Mouse (Mus musculus) limb, embryonic 12.5 days (tissue): ENCODE results near the gene Utp11. TPM values are rescaled to one million over a fixed set of nuclear protein-coding genes. Genes with fewer than 3 reads are reported as not detected.
A peak's percentile ranks its signal among the peaks of the same experiment; 100 is the strongest.

Experiments
- ATAC-seq: fragments of 200-750 bp; cut with Nextera tagmentation; 2 replicates; pipeline ENCODE4 v1.8.0; 2017; ENCODE audit warnings: low read depth, moderate TSS enrichment; ENCODE audit not compliant: insufficient number of reproducible peaks, insufficient read depth, low FRiP score, low TSS enrichment
- H3K27ac ChIP-seq: fragments of 300-500 bp; sonication (generic); 2 replicates; pipeline ENCODE4 v1.5.1; 2016; ENCODE audit warnings: mild to moderate bottlenecking, moderate library complexity
- H3K27me3 ChIP-seq: fragments of 300-500 bp; sonication (generic); 2 replicates; pipeline ENCODE4 v1.6.1; 2016; ENCODE audit warnings: mild to moderate bottlenecking, moderate library complexity
- H3K36me3 ChIP-seq: fragments of 300-500 bp; sonication (generic); 2 replicates; pipeline ENCODE4 v1.6.1; 2016; ENCODE audit warnings: mild to moderate bottlenecking, moderate library complexity
- H3K4me1 ChIP-seq: fragments of 300-500 bp; sonication (generic); replicated peaks from 2 replicates; pipeline ENCODE4 v1.6.1; 2016
- H3K4me2 ChIP-seq: fragments of 300-500 bp; sonication (generic); 2 replicates; pipeline ENCODE4 v1.6.1; 2016; ENCODE audit warnings: mild to moderate bottlenecking, moderate library complexity
- H3K4me3 ChIP-seq: fragments of 300-500 bp; sonication (generic); replicated peaks from 2 replicates; pipeline ENCODE4 v1.5.1; 2016; ENCODE audit warnings: mild to moderate bottlenecking
- H3K9ac ChIP-seq: fragments of 300-500 bp; sonication (generic); replicated peaks from 2 replicates; pipeline ENCODE4 v1.6.1; 2016; ENCODE audit warnings: mild to moderate bottlenecking, moderate library complexity
- H3K9me3 ChIP-seq: fragments of 300-500 bp; sonication (generic); 2 replicates; pipeline ENCODE4 v1.6.1; 2016; ENCODE audit warnings: mild to moderate bottlenecking, moderate library complexity
- WGBS: fragments of 180-500 bp; shearing (Covaris S2); methylation state at CpG from one replicate; pipeline ENCODE4 v1.1.7; 2016; 5-methylcytosine and 5-hydroxymethylcytosine counted together
- microRNA counts: library from miRNA; unstranded; fragments of <30 nt; microRNA quantifications from one replicate; lab custom pipeline; 2017
- microRNA-seq: library from miRNA; unstranded; fragments of <30 nt; microRNA quantifications from one replicate; pipeline ENCODE4, GENCODE M21; 2017
- polyA plus RNA-seq: library from polyadenylated mRNA; unstranded; fragments of >200 nt; fragmentation: Nextera tagmentation; extraction: Ambion mirVana; gene quantifications from 2 replicates; pipeline ENCODE4 v1.2.1, GENCODE M21; 2016

Utp11 gene
- polyA plus RNA-seq, 1 experiment from 2014 or later: 82.6 TPM

- H3K4me2 ChIP-seq: no peak overlapping the region
- H3K4me1 ChIP-seq: peaks cover 28% of the 10 kb centered on the region
- H3K27me3 ChIP-seq: peaks cover 97% of the 10 kb centered on the region
- no peaks in the 10 kb centered on the region for H3K9me3 ChIP-seq
- H3K27ac ChIP-seq: no peak overlapping the region
- no peak for ATAC-seq
- H3K9ac ChIP-seq: no peak overlapping the region; the same call in 1 of the 2 replicates
- no peak overlapping the region for H3K4me3 ChIP-seq
- no peaks in the 10 kb centered on the region for H3K36me3 ChIP-seq
- 5% methylated on average over 9 of the region's 9 CpGs for WGBS
Observed at GRCm38 (mm10) chr4:124652886-124653285, 40.5 kb downstream of the Utp11 start.

GRCm38 (mm10) chr4:124647909-124648308, 45.5 kb downstream of the Utp11 start:
- Histone ChIP-seq H3K27ac (no peak overlapping the region), H3K27me3 (peaks cover 74% of the 10 kb centered on the region), H3K4me1 (peaks cover 26% of the 10 kb centered on the region), H3K4me3 (no peak overlapping the region), H3K4me2 (no peak overlapping the region), H3K9me3 (no peaks in the 10 kb centered on the region), H3K36me3 (no peaks in the 10 kb centered on the region), H3K9ac (no peak overlapping the region)
- 28% methylated on average over 5 of the region's 5 CpGs for WGBS
- no peak for ATAC-seq

DNA sequence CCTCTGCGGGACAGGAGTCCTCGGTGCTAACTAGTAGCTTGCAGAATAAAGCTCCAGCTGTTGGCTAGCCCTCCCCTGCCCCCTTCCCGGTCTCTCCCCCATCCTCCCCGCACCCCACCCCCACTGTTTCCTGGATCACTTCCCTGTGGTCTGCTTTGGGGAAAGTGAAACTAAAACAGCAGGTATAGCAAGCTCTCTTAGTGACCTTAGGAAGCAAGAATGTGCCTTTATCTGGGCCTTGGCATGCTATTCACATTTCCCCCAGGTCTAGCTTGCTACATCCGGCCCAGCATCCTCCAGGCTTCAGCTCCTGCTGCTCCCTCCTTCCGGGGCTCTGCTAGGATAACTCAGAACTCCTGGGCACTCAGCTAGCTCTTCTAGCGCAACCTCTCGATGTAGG, 46.8 kb downstream of the Utp11 start:
- 9% methylated on average over 8 of the region's 8 CpGs for WGBS
- no peak for ATAC-seq
- no peak overlapping the region for H3K27ac ChIP-seq

DNA sequence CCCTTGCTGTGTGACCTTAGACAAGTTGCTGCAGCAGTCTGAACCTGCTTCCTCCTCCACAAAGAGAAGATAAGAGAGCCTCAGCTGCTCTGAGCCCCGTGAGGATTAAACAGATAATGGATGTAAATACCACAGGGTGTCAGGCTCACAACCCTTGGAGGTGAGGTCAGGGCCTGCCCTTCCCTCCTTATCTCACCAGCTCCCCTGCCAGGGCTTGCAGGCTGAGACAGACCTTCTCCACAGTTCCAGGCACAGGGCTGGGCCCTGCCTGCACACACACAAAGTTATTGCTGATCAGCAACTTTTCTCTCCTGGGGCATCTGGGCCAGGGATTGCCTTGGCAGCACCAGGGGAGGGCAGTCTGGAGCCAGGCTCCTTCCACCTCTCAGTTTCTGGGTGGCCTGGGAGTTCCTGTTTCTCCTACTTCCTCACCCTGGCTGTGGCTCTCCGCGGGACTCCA, 48.4 kb downstream of the Utp11 start:
- peaks cover 19% of the 10 kb centered on the region for H3K4me1 ChIP-seq
- H3K4me3 ChIP-seq: no peak overlapping the region
- H3K27me3 ChIP-seq: peaks cover 69% of the 10 kb centered on the region
- no peak overlapping the region for H3K4me2 ChIP-seq
- 9% methylated on average over 3 of the region's 3 CpGs for WGBS
- H3K9me3 ChIP-seq: no peaks in the 10 kb centered on the region
- no peak for ATAC-seq
- H3K9ac ChIP-seq: no peak overlapping the region
- H3K27ac ChIP-seq: no peak overlapping the region
- no peaks in the 10 kb centered on the region for H3K36me3 ChIP-seq

More for the DNA sequence above, 46.8 kb downstream of the Utp11 start:
- H3K27me3 ChIP-seq: peaks cover 67% of the 10 kb centered on the region
- H3K4me3 ChIP-seq: 0 out of 2 replicates have a peak overlapping the region, but pooled peaks have one; percentile 6
- no peak overlapping the region for H3K9ac ChIP-seq
- no peaks in the 10 kb centered on the region for H3K9me3 ChIP-seq
- H3K4me2 ChIP-seq: peak overlapping the region; percentile 44
- H3K36me3 ChIP-seq: no peaks in the 10 kb centered on the region
- H3K4me1 ChIP-seq: peaks cover 19% of the 10 kb centered on the region

GRCm38 (mm10) chr4:124643859-124644258, 49.5 kb downstream of the Utp11 start:
- H3K36me3 ChIP-seq: no peaks in the 10 kb centered on the region
- WGBS: 89% methylated on average over 9 of the region's 9 CpGs
- H3K27me3 ChIP-seq: peaks cover 69% of the 10 kb centered on the region
- peaks cover 19% of the 10 kb centered on the region for H3K4me1 ChIP-seq
- H3K4me2 ChIP-seq: no peak overlapping the region
- no peak overlapping the region for H3K4me3 ChIP-seq
- no peak overlapping the region for H3K27ac ChIP-seq
- H3K9ac ChIP-seq: no peak overlapping the region
- ATAC-seq: no peak
- no peaks in the 10 kb centered on the region for H3K9me3 ChIP-seq

DNA sequence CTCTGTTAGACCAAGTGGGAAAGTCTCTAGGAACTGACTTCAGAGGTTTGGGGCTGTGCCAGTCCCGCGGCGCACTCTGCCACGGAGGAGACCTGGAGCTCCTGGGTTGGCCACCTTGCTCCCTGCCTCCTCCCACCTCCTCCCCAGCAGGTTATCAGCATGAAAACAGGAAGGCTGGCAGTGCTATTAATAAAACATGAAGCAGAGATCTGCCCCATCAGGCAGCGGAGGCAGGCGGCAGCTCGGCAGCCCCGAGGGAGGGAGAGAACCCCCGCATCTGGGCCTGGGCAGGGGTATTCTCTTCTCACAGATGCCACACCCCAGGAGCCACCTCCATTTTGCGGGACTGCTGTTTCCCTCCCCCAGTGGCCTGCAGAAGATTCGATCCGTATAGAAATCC, 53.7 kb downstream of the Utp11 start:
- ATAC-seq: no peak
- Histone ChIP-seq H3K27ac (no peak overlapping the region), H3K4me3 (no peak overlapping the region), H3K9me3 (no peaks in the 10 kb centered on the region), H3K27me3 (peaks cover 63% of the 10 kb centered on the region), H3K4me2 (no peak overlapping the region), H3K9ac (no peak overlapping the region), H3K4me1 (no peaks in the 10 kb centered on the region), H3K36me3 (no peaks in the 10 kb centered on the region)
- 22% methylated on average over 12 of the region's 12 CpGs for WGBS

DNA sequence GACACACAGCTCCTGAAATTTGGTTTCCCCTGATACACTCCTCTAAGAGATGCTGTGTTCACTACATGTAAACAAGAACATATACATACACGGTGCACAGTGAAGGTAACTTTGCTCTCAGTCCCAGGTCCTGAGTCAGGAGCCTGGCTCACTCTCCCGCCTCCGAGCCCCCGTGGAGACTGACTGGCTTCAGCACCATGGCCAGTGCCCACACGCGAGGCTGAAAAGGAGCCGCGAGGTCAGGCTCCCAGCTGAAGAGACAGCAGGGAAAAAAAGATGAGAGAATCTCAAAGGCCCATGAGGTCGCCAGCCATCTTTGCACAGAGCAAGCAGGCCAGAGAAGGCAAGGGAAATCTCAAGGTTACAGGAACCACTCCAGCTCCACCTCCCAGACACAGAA, 60.1 kb downstream of the Utp11 start:
- H3K27ac ChIP-seq: no peak overlapping the region
- 4% methylated on average over 9 of the region's 9 CpGs for WGBS

GRCm38 (mm10) chr4:124632856-124633255, 60.5 kb downstream of the Utp11 start:
- no peak overlapping the region for H3K4me3 ChIP-seq

More for the DNA sequence above, 60.1 kb downstream of the Utp11 start:
- Histone ChIP-seq H3K27me3 (peaks cover 32% of the 10 kb centered on the region; the same call in 1 of the 2 replicates), H3K4me2 (no peak overlapping the region), H3K4me1 (no peaks in the 10 kb centered on the region), H3K9me3 (no peaks in the 10 kb centered on the region), H3K36me3 (no peaks in the 10 kb centered on the region), H3K4me3 (no peak overlapping the region), H3K9ac (no peak overlapping the region)
- no peak for ATAC-seq

GRCm38 (mm10) chr4:124631456-124631855, 61.9 kb downstream of the Utp11 start:
- no peak overlapping the region for H3K4me2 ChIP-seq
- H3K4me3 ChIP-seq: no peak overlapping the region
- 45% methylated on average over 4 of the region's 4 CpGs for WGBS
- H3K27me3 ChIP-seq: peaks cover 26% of the 10 kb centered on the region; the same call in 1 of the 2 replicates
- H3K4me1 ChIP-seq: no peaks in the 10 kb centered on the region
- no peak for ATAC-seq
- H3K9me3 ChIP-seq: no peaks in the 10 kb centered on the region
- H3K27ac ChIP-seq: no peak overlapping the region
- H3K36me3 ChIP-seq: no peaks in the 10 kb centered on the region
- H3K9ac ChIP-seq: no peak overlapping the region

More at GRCm38 (mm10) chr4:124632856-124633255, 60.5 kb downstream of the Utp11 start:
- H3K36me3 ChIP-seq: no peaks in the 10 kb centered on the region
- H3K9ac ChIP-seq: no peak overlapping the region
- no peak for ATAC-seq
- 74% methylated on average over 10 of the region's 10 CpGs for WGBS
- H3K9me3 ChIP-seq: no peaks in the 10 kb centered on the region
- no peaks in the 10 kb centered on the region for H3K4me1 ChIP-seq
- no peak overlapping the region for H3K27ac ChIP-seq
- peaks cover 32% of the 10 kb centered on the region; the same call in 1 of the 2 replicates for H3K27me3 ChIP-seq
- no peak overlapping the region for H3K4me2 ChIP-seq

MicroRNA genes within 50 kb of the gene (microRNA counts, 519-probe panel; counts per million panel counts)
- not detected for microRNA mmu-miR-697 (lab: Ali Mortazavi, UCI)

Small RNA genes within 50 kb of the gene (microRNA-seq; reads per million reads assigned to microRNA genes)
- gene Gm24721 (not detected), gene Mir697 (not detected)

Other genes with a start within 250 kb of the Utp11 start
- not detected in 2 replicates for gene 3100002H09Rik, start 82.8 kb downstream of the Utp11 start, polyA plus RNA-seq
- gene Pou3f1, start 36.8 kb downstream of the Utp11 start, polyA plus RNA-seq: 1.0 and 1.2 TPM in 2 replicates
- 7.3 and 10.9 TPM in 2 replicates for gene Fhl3, start 7.1 kb upstream of the Utp11 start, polyA plus RNA-seq
- 221 and 223 TPM in 2 replicates for gene Sf3a3, start 21.2 kb upstream of the Utp11 start, polyA plus RNA-seq
- 23.8 and 25.0 TPM in 2 replicates for gene Inpp5b, start 48.2 kb upstream of the Utp11 start, polyA plus RNA-seq
- gene Mtf1, start 108.5 kb upstream of the Utp11 start, polyA plus RNA-seq: 14.1 and 15.0 TPM in 2 replicates
- gene Yrdc, start 157.1 kb upstream of the Utp11 start, polyA plus RNA-seq: 41.4 and 44.3 TPM in 2 replicates
- gene 1110065P20Rik, start 157.6 kb upstream of the Utp11 start, polyA plus RNA-seq: 59.1 and 63.6 TPM in 2 replicates
- 0.71 and 0.77 TPM in 2 replicates for gene Maneal, start 168.6 kb upstream of the Utp11 start, polyA plus RNA-seq
- 0.14 and 0.15 TPM in 2 replicates for gene Epha10, start 187.3 kb upstream of the Utp11 start, polyA plus RNA-seq
- gene 9930104L06Rik, start 243.4 kb upstream of the Utp11 start, polyA plus RNA-seq: 19.2 and 19.4 TPM in 2 replicates
- gene Cdca8, start 245.7 kb upstream of the Utp11 start, polyA plus RNA-seq: 176 and 180 TPM in 2 replicates